In the genomic region with DNA sequence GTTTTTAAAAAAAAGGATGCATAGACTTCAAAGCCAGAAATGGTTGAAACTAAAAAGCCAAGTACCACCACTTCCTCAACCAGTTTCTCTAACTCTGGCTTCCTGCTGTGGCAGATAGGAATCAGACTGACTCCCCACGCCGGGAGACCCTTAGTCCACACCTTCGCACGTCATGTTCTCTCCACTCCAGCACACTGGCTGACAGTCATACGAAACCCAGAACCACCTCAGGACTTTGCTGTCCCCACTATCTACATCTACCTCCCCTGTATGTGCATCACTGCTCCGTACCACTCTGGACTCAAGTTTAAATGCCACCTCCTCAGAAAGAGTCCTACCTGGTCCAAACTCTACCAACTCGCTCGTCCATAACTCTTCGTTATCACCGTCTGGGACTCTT, we compare ENCODE assay signal across 12 mouse cellular contexts. TPM values are rescaled to one million over a fixed set of nuclear protein-coding genes. Genes with fewer than 3 reads are reported as not detected.
DNase-seq lines count a peak whose midpoint lies in the region; ATAC-seq and TF ChIP-seq lines count a peak whose summit lies in the region.
"Had no signal": no experiment of that assay in that cellular context is flagged by ENCODE, and none has a peak within 500 bp of the region (broad histone marks: within the 10 kb centered on the region; RNA-seq: fewer than 3 reads in every experiment).

No protein-coding gene starts in this region.

- H3K27ac ChIP-seq in hindbrain, embryonic 13.5 days = no peak overlapping the region
- H3K27ac ChIP-seq in hindbrain, embryonic 10.5 days = no peak overlapping the region
- H3K27ac ChIP-seq in forebrain, embryonic 13.5 days = no peak overlapping the region
- no peak overlapping the region for H3K27ac ChIP-seq in midbrain, embryonic 12.5 days (replicated peaks)
- H3K27ac ChIP-seq: kidney, postnatal 0 days had no signal

- intact Hi-C loops in left cerebral cortex, postnatal 25 days (cut with DNase I) = loop anchor here (5.0 kb wide), 2 partner anchors 100 to 150 kb away; no protein-coding TSS in a partner anchor

- no peak overlapping the region for H3K9ac ChIP-seq in hindbrain, embryonic 13.5 days
- no peak overlapping the region for H3K9ac ChIP-seq in forebrain, embryonic 13.5 days
- no peak overlapping the region for H3K9ac ChIP-seq in midbrain, embryonic 12.5 days (replicated peaks)

- H3K4me1 ChIP-seq in hindbrain, embryonic 13.5 days (replicated peaks) = peaks cover 43% of the 10 kb centered on the region
- H3K4me1 ChIP-seq in hindbrain, embryonic 10.5 days (replicated peaks) = peaks cover 23% of the 10 kb centered on the region
- H3K4me1 ChIP-seq in E14TG2a.4 (replicated peaks; ENCODE audit: low read depth, low read length) = peaks cover 66% of the 10 kb centered on the region
- H3K4me1 ChIP-seq in forebrain, embryonic 13.5 days = peaks cover 29% of the 10 kb centered on the region
- H3K4me1 ChIP-seq in midbrain, embryonic 12.5 days = peaks cover 13% of the 10 kb centered on the region

- peak overlapping the region; percentile 64 for H3K4me2 ChIP-seq in hindbrain, embryonic 13.5 days
- peak overlapping the region; percentile 65 for H3K4me2 ChIP-seq in forebrain, embryonic 13.5 days
- peak overlapping the region; percentile 62 for H3K4me2 ChIP-seq in midbrain, embryonic 12.5 days (replicated peaks)

- 90% methylated on average over 10 of the region's 10 CpGs for WGBS in hindbrain, embryonic 13.5 days
- WGBS in hindbrain, embryonic 10.5 days = 87% methylated on average over 10 of the region's 10 CpGs
- 94% methylated on average over 10 of the region's 10 CpGs for WGBS in forebrain, embryonic 13.5 days
- WGBS in midbrain, embryonic 12.5 days = 90% methylated on average over 10 of the region's 10 CpGs

- DNase-seq in hindbrain, embryonic 10.5 days (ENCODE audit: low spot score) = no peak
- DNase-seq in left cerebral cortex, postnatal 25 days (ENCODE audit: low spot score in 2 of 2) = no peak
- no peak for DNase-seq in gastrocnemius, adult 8-10 months (ENCODE audit: low spot score in 2 of 2)
- DNase-seq in spleen, postnatal 14 days (ENCODE audit: low spot score in 2 of 2) = no peak
- DNase-seq: thymus, postnatal 4 days had no signal

- H3K4me3 ChIP-seq in hindbrain, embryonic 13.5 days = peak overlapping the region; percentile 52
- no peak overlapping the region; the same call in 1 of the 2 replicates for H3K4me3 ChIP-seq in hindbrain, embryonic 10.5 days
- H3K4me3 ChIP-seq in E14TG2a.4 (replicated peaks; ENCODE audit: low read length) = peak overlapping the region; percentile 82
- 0 out of 2 replicates have a peak overlapping the region, but pooled peaks have one; percentile 55 for H3K4me3 ChIP-seq in forebrain, embryonic 13.5 days
- no peak overlapping the region for H3K4me3 ChIP-seq in midbrain, embryonic 12.5 days

- TF ChIP-seq CTCF in E14TG2a.4 (conservative IDR thresholded peaks at IDR 0.05; ENCODE audit: low read length) = no peak

- no peaks in the 10 kb centered on the region for H3K27me3 ChIP-seq in hindbrain, embryonic 13.5 days
- no peaks in the 10 kb centered on the region for H3K27me3 ChIP-seq in hindbrain, embryonic 10.5 days (ENCODE audit: insufficient read depth, poor library complexity, severe bottlenecking)
- H3K27me3 ChIP-seq in E14TG2a.4 (ENCODE audit: insufficient read depth, low read length) = no peaks in the 10 kb centered on the region
- H3K27me3 ChIP-seq in forebrain, embryonic 13.5 days = no peaks in the 10 kb centered on the region
- no peaks in the 10 kb centered on the region for H3K27me3 ChIP-seq in midbrain, embryonic 12.5 days

- H3K36me3 ChIP-seq in hindbrain, embryonic 13.5 days = no peaks in the 10 kb centered on the region
- no peaks in the 10 kb centered on the region for H3K36me3 ChIP-seq in hindbrain, embryonic 10.5 days
- H3K36me3 ChIP-seq in E14TG2a.4 (ENCODE audit: insufficient read depth, low read length) = no peaks in the 10 kb centered on the region
- no peaks in the 10 kb centered on the region for H3K36me3 ChIP-seq in forebrain, embryonic 13.5 days (ENCODE audit: poor library complexity, severe bottlenecking)
- H3K36me3 ChIP-seq in midbrain, embryonic 12.5 days = no peaks in the 10 kb centered on the region

- no peaks in the 10 kb centered on the region; the same call in 1 of the 2 replicates for H3K9me3 ChIP-seq in hindbrain, embryonic 13.5 days
- peaks cover 17% of the 10 kb centered on the region for H3K9me3 ChIP-seq in hindbrain, embryonic 10.5 days
- H3K9me3 ChIP-seq in E14TG2a.4 (ENCODE audit: low read length) = no peaks in the 10 kb centered on the region
- H3K9me3 ChIP-seq in forebrain, embryonic 13.5 days (replicated peaks) = no peaks in the 10 kb centered on the region
- H3K9me3 ChIP-seq in midbrain, embryonic 12.5 days = no peaks in the 10 kb centered on the region

- no peak for ATAC-seq in hindbrain, embryonic 13.5 days (ENCODE audit: low FRiP score)
- ATAC-seq in forebrain, embryonic 13.5 days = no peak
- ATAC-seq in midbrain, embryonic 12.5 days (ENCODE audit: low FRiP score, low read depth) = no peak

RNA-seq across cellular contexts. Expression of a gene that starts 1.0 kb away (rescaled TPM):
- 0.21 TPM in 1 of 2 replicates, not detected in the other for polyA plus RNA-seq in hindbrain, embryonic 13.5 days (2015; fragmentation: Nextera tagmentation; extraction: Ambion mirVana)
- polyA plus RNA-seq in hindbrain, embryonic 10.5 days (2016; fragmentation: Nextera tagmentation; extraction: Ambion mirVana) = 0.07 and 0.08 TPM in 2 replicates
- 0.08 TPM in 1 of 2 replicates, not detected in the other for polyA plus RNA-seq in forebrain, embryonic 13.5 days (2015; fragmentation: Nextera tagmentation; extraction: Ambion mirVana)
- polyA plus RNA-seq in midbrain, embryonic 12.5 days (2016; fragmentation: Nextera tagmentation; extraction: Ambion mirVana) = 0.09 and 0.13 TPM in 2 replicates
- total RNA-seq in left cerebral cortex, postnatal 25 days (2021) = not detected
- total RNA-seq in gastrocnemius, adult 8-10 months (2022) = under 1 TPM in 2 of 4 experiments, not detected in 2; 0.19 to 0.59 TPM
- total RNA-seq: megakaryocyte-erythroid progenitor cell, adult 5-6 weeks had no signal
- polyA plus RNA-seq: cortical plate, adult 2 months; kidney, postnatal 0 days had no signal

RNA-seq across cellular contexts. Expression of a gene that starts 1.6 kb away (rescaled TPM):
- polyA plus RNA-seq in hindbrain, embryonic 13.5 days (2015; fragmentation: Nextera tagmentation; extraction: Ambion mirVana) = 4.4 and 5.2 TPM in 2 replicates
- polyA plus RNA-seq in hindbrain, embryonic 10.5 days (2016; fragmentation: Nextera tagmentation; extraction: Ambion mirVana) = 2.5 and 2.8 TPM in 2 replicates
- polyA plus RNA-seq in forebrain, embryonic 13.5 days (2015; fragmentation: Nextera tagmentation; extraction: Ambion mirVana) = 3.0 and 3.6 TPM in 2 replicates
- 4.9 and 5.7 TPM in 2 replicates for polyA plus RNA-seq in midbrain, embryonic 12.5 days (2016; fragmentation: Nextera tagmentation; extraction: Ambion mirVana)
- 10 to 100 TPM; 21.1 to 25.0 TPM for total RNA-seq in left cerebral cortex, postnatal 25 days (2021)
- 1 to 10 TPM; 2.4 to 4.7 (median 4.3) TPM for total RNA-seq in gastrocnemius, adult 8-10 months (2022)

RNA-seq across cellular contexts. Expression of a gene that starts 32.9 kb away (rescaled TPM):
- polyA plus RNA-seq in hindbrain, embryonic 13.5 days (2015; fragmentation: Nextera tagmentation; extraction: Ambion mirVana) = 29.6 and 32.0 TPM in 2 replicates
- polyA plus RNA-seq in hindbrain, embryonic 10.5 days (2016; fragmentation: Nextera tagmentation; extraction: Ambion mirVana) = 33.5 and 34.4 TPM in 2 replicates
- polyA plus RNA-seq in forebrain, embryonic 13.5 days (2015; fragmentation: Nextera tagmentation; extraction: Ambion mirVana) = 36.8 and 38.5 TPM in 2 replicates
- 30.3 and 30.8 TPM in 2 replicates for polyA plus RNA-seq in midbrain, embryonic 12.5 days (2016; fragmentation: Nextera tagmentation; extraction: Ambion mirVana)
- total RNA-seq in left cerebral cortex, postnatal 25 days (2021) = 10 to 100 TPM; 30.6 to 31.3 TPM
- total RNA-seq in gastrocnemius, adult 8-10 months (2022) = 10 to 100 TPM; 10.1 to 13.8 (median 11.6) TPM

RNA-seq across cellular contexts. Expression of a gene that starts 34.4 kb away (rescaled TPM):
- 0.13 TPM in 1 of 2 replicates, not detected in the other for polyA plus RNA-seq in hindbrain, embryonic 13.5 days (2015; fragmentation: Nextera tagmentation; extraction: Ambion mirVana)
- not detected in 2 replicates for polyA plus RNA-seq in hindbrain, embryonic 10.5 days (2016; fragmentation: Nextera tagmentation; extraction: Ambion mirVana)
- polyA plus RNA-seq in forebrain, embryonic 13.5 days (2015; fragmentation: Nextera tagmentation; extraction: Ambion mirVana) = 0.03 TPM in 2 replicates
- polyA plus RNA-seq in midbrain, embryonic 12.5 days (2016; fragmentation: Nextera tagmentation; extraction: Ambion mirVana) = not detected in 2 replicates
- total RNA-seq in left cerebral cortex, postnatal 25 days (2021) = not detected
- not detected for total RNA-seq in gastrocnemius, adult 8-10 months (2022)
- total RNA-seq: megakaryocyte-erythroid progenitor cell, adult 5-6 weeks had no signal

Comparison
In these comparisons a context has a peak if more than half of its experiments do, and no peak if none do; other contexts are left out.
1. H3K4me3 ChIP-seq: peak in hindbrain, embryonic 13.5 days (single experiment), E14TG2a.4 (single experiment) and forebrain, embryonic 13.5 days (single experiment); none in hindbrain, embryonic 10.5 days (single experiment) and midbrain, embryonic 12.5 days (single experiment).
2. Peak in every context shown above with its lines, with median percentiles within 50 percentile points of each other: H3K4me2 ChIP-seq.